Mouse (Mus musculus) WW6 (cell line): ENCODE results near the gene Unc13a.

ENCODE experiments used
- DNase-seq: peaks from one replicate; pipeline ENCODE4 v3.0.0-alpha.2; 2013; ENCODE audit warnings: low read depth, low spot score

The Unc13a gene

GRCm38 (mm10) chr8:71665331-71666130, 6.0 kb downstream of the Unc13a start:
- peak; percentile 86 for DNase-seq

- peak; percentile 73 for DNase-seq
Observed at GRCm38 (mm10) chr8:71660325-71661120, 11.0 kb downstream of the Unc13a start.

- no peak for DNase-seq
Observed at GRCm38 (mm10) chr8:71659751-71660150, 11.8 kb downstream of the Unc13a start.

GRCm38 (mm10) chr8:71658515-71659049, 13.0 kb downstream of the Unc13a start:
- no peak for DNase-seq

GRCm38 (mm10) chr8:71657816-71658215, 13.7 kb downstream of the Unc13a start:
- DNase-seq, result no peak

GRCm38 (mm10) chr8:71654600-71654999, 17.0 kb downstream of the Unc13a start:
- DNase-seq, result peak; percentile 72

- DNase-seq, result no peak
Observed at GRCm38 (mm10) chr8:71645510-71645909, 26.0 kb downstream of the Unc13a start.

- no peak for DNase-seq
Observed at GRCm38 (mm10) chr8:71639318-71639717, 32.2 kb downstream of the Unc13a start.

- no peak for DNase-seq
Observed at GRCm38 (mm10) chr8:71638321-71638720, 33.2 kb downstream of the Unc13a start.

- no peak for DNase-seq
Observed at GRCm38 (mm10) chr8:71637149-71638095, 34.1 kb downstream of the Unc13a start.

- DNase-seq, result peak; percentile 84
Observed at GRCm38 (mm10) chr8:71633981-71634667, 37.4 kb downstream of the Unc13a start.

GRCm38 (mm10) chr8:71633164-71633563, 38.4 kb downstream of the Unc13a start:
- DNase-seq, result peak; percentile 72

- DNase-seq, result no peak
Observed at GRCm38 (mm10) chr8:71631897-71632296, 39.7 kb downstream of the Unc13a start.

- DNase-seq, result no peak
Observed at GRCm38 (mm10) chr8:71630761-71631160, 40.8 kb downstream of the Unc13a start.

- peak; percentile 61 for DNase-seq
Observed at GRCm38 (mm10) chr8:71629781-71630212, 41.8 kb downstream of the Unc13a start.

- DNase-seq, result peak; percentile 90
Observed at GRCm38 (mm10) chr8:71629096-71629697, 42.4 kb downstream of the Unc13a start.

GRCm38 (mm10) chr8:71628396-71629095, 43.0 kb downstream of the Unc13a start:
- DNase-seq, result no peak

- no peak for DNase-seq
Observed at GRCm38 (mm10) chr8:71627265-71628099, 44.1 kb downstream of the Unc13a start.

GRCm38 (mm10) chr8:71626753-71627152, 44.8 kb downstream of the Unc13a start:
- no peak for DNase-seq
